23 mouse cellular contexts compared by ENCODE assay signal in the genomic region with DNA sequence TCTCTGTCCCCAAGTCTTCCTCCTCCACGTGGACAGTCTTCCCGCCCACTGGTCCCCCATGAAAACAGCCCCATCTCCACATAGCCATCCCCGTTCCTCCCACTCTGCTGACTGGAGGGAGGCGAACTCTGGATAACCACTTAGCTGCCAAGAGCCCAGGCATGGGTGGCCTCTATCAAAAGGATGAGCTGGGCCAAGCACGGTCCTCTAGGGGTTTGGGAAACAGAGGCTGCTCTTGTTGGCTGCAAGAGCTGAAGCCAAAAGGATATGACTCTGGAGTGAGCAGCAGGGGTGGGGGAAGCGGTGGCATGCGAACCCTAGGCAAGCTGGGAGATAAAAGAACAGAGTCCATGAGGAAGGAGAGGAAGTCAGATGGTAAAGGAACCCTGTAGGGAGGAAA.
"Had no signal": no experiment of that assay in that cellular context is flagged by ENCODE, and none has a peak within 500 bp of the region (broad histone marks: within the 10 kb centered on the region; RNA-seq: fewer than 3 reads in every experiment).

No protein-coding gene starts in this region.

- H3K36me3 ChIP-seq: midbrain, embryonic 10.5 days; midbrain, embryonic 13.5 days; neural tube, embryonic 13.5 days; stomach, embryonic 15.5 days had no signal

- ATAC-seq: intestine, postnatal 0 days; liver, postnatal 0 days; lung, postnatal 0 days; midbrain, embryonic 13.5 days; midbrain, embryonic 16.5 days had no signal

- H3K4me2 ChIP-seq: limb, embryonic 12.5 days; limb, embryonic 15.5 days; liver, embryonic 11.5 days; midbrain, embryonic 13.5 days; neural tube, embryonic 13.5 days; stomach, embryonic 15.5 days had no signal

- H3K9ac ChIP-seq: limb, embryonic 12.5 days; limb, embryonic 15.5 days; liver, embryonic 14.5 days; liver, postnatal 0 days; midbrain, embryonic 13.5 days; neural tube, embryonic 13.5 days; stomach, embryonic 15.5 days had no signal

- H3K9me3 ChIP-seq: limb, embryonic 12.5 days; limb, embryonic 15.5 days; megakaryocyte, embryonic 14.5 days; midbrain, embryonic 10.5 days; midbrain, embryonic 13.5 days; neural tube, embryonic 13.5 days; stomach, embryonic 15.5 days had no signal

- H3K27ac ChIP-seq: limb, embryonic 12.5 days; limb, embryonic 15.5 days; liver, embryonic 14.5 days; midbrain, embryonic 10.5 days; midbrain, embryonic 13.5 days; neural tube, embryonic 13.5 days; stomach, embryonic 15.5 days had no signal

- DNase-seq: kidney, postnatal 14 days; left cerebral cortex, postnatal 4 days; liver, postnatal 0 days; lung, postnatal 36 days; retina, postnatal 1 day; right cerebral cortex, postnatal 25 days; spleen, adult 18-20 months; thymus, adult 2 months; thymus, postnatal 14 days; thymus, postnatal 4 days had no signal

- H3K4me3 ChIP-seq: limb, embryonic 12.5 days; limb, embryonic 15.5 days; megakaryocyte, embryonic 14.5 days; midbrain, embryonic 10.5 days; midbrain, embryonic 13.5 days; myocyte; neural tube, embryonic 13.5 days; stomach, embryonic 15.5 days had no signal

- H3K27me3 ChIP-seq: limb, embryonic 12.5 days; limb, embryonic 15.5 days; midbrain, embryonic 13.5 days; neural tube, embryonic 13.5 days; stomach, embryonic 15.5 days had no signal

- H3K4me1 ChIP-seq: limb, embryonic 12.5 days; limb, embryonic 15.5 days; megakaryocyte, embryonic 14.5 days; midbrain, embryonic 10.5 days; midbrain, embryonic 13.5 days; neural tube, embryonic 13.5 days; stomach, embryonic 15.5 days had no signal
